Mouse (Mus musculus) T-cell, adult 66 days (primary cell): ENCODE measurements around the gene Gm2244. TPM values are rescaled to one million over a fixed set of nuclear protein-coding genes. Genes with fewer than 3 reads are reported as not detected.

Experiments used
- total RNA-seq, 2 experiments: library from RNA; stranded (reverse); gene quantifications; 3 replicates in 1 of 2; 4 replicates in 1 of 2; pipeline ENCODE4 v1.2.4; 2023

The Gm2244 gene
- not detected for total RNA-seq

GRCm38 (mm10) chr14:19549863-19550262, at the start of gene Gm2244:
TSS of gene Gm2244 (minus strand) at chr14:19549963.

GRCm38 (mm10) chr14:19584804-19585667, 35.3 kb upstream of the Gm2244 start, which contains the start of gene Gm2237:
TSS of gene Gm2237 (minus strand) at chr14:19585135.

Other genes with a start within 250 kb of the Gm2244 start
- gene Gm21738, start 131.0 kb downstream of the Gm2244 start, total RNA-seq = 1 to 10 TPM; 1.1 to 1.5 TPM
- gene Gm2237, start 35.2 kb upstream of the Gm2244 start, total RNA-seq = 1 to 10 TPM; 1.7 to 5.6 TPM
- gene Gm5458, start 52.6 kb upstream of the Gm2244 start, total RNA-seq = not detected
- gene Nid2, start 201.3 kb upstream of the Gm2244 start, total RNA-seq = 1 to 10 TPM in 1 of 2 experiments, under 1 TPM in 1; 0.47 to 1.5 TPM